Mouse (Mus musculus) olfactory bulb, adult 2 months (tissue): Measurements from ENCODE around the gene Ifit2. TPM values are rescaled to one million over a fixed set of nuclear protein-coding genes. Genes with fewer than 3 reads are reported as not detected.
A peak's percentile ranks its signal among the peaks of the same experiment; 100 is the strongest.
"Not testable (repeated sequence)": the region's sequence is repeated elsewhere in the genome, so short reads cannot be mapped to it uniquely, and the experiment has no call there.

ENCODE experiments used
- H3K27ac ChIP-seq: fragments of 200-500 bp; 2 replicates; pipeline ENCODE4 v1.5.1; 2012; ENCODE audit warnings: low read depth, low read length; ENCODE audit not compliant: insufficient read depth
- H3K4me1 ChIP-seq: fragments of 200-500 bp; 2 replicates; pipeline ENCODE4 v1.6.1; 2012; ENCODE audit warnings: low read length; ENCODE audit not compliant: control insufficient read depth, insufficient read depth
- H3K4me3 ChIP-seq: fragments of 200-500 bp; 2 replicates; pipeline ENCODE4 v1.5.1; 2012; ENCODE audit warnings: mild to moderate bottlenecking, low read depth, low read length, moderate library complexity; ENCODE audit not compliant: insufficient read depth
- CTCF ChIP-seq: fragments of 200-500 bp; IDR thresholded peaks from 2 replicates; pipeline ENCODE4 v1.5.1; 2012; ENCODE audit warnings: low read depth, mild to moderate bottlenecking, low read length, moderate library complexity; ENCODE audit not compliant: insufficient read depth
- POLR2A ChIP-seq: fragments of 200-500 bp; IDR thresholded peaks from 2 replicates; pipeline ENCODE4 v1.6.1; 2012; ENCODE audit warnings: mild to moderate bottlenecking, low read depth, low read length, moderate library complexity; ENCODE audit not compliant: insufficient read depth
- WGBS: fragments of 180-500 bp; shearing (Covaris S2); methylation state at CpG from one replicate; pipeline ENCODE4 v1.1.7; 2018; 5-methylcytosine and 5-hydroxymethylcytosine counted together
- polyA plus RNA-seq: library from polyadenylated mRNA; stranded (reverse); fragments of >200 nt; gene quantifications from 2 replicates; pipeline ENCODE4 v1.2.4, GENCODE M21; 2012; ENCODE audit warnings: low replicate concordance; ENCODE audit not compliant: missing spikeins, insufficient read depth, insufficient read length

Ifit2 gene
- polyA plus RNA-seq, 1 experiment = not detected

DNA sequence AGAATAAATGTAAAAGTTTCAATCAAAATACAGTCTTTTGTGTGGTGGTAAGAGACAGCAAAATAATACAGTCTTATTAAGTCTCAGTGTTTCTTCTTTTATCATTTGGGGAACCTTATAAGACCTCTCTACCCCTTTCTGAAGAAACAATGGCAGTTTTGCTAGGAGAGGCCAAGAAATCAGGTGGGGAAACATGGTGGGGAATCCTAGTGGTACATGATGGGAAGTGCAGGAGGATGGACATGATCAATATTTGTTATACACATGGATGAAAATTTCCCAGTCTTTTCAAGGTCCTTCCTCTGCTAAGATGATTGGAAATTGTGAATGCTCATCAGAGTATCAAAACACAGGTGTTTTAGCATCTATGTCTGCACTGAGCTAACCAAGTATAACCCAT is 38.5 kb downstream of the Ifit2 start:
- TF ChIP-seq CTCF = no peak
- TF ChIP-seq POLR2A = no peak
- Histone ChIP-seq H3K4me3 (no peak overlapping the region), H3K27ac (no peak overlapping the region), H3K4me1 (no peaks in the 10 kb centered on the region)

GRCm38 (mm10) chr19:34593456-34593855 is 43.0 kb downstream of the Ifit2 start:
- H3K4me1 ChIP-seq = no peaks in the 10 kb centered on the region
- 93% methylated on average over 2 of the region's 2 CpGs for WGBS
- H3K27ac ChIP-seq = no peak overlapping the region
- H3K4me3 ChIP-seq = no peak overlapping the region
- TF ChIP-seq POLR2A = no peak

DNA sequence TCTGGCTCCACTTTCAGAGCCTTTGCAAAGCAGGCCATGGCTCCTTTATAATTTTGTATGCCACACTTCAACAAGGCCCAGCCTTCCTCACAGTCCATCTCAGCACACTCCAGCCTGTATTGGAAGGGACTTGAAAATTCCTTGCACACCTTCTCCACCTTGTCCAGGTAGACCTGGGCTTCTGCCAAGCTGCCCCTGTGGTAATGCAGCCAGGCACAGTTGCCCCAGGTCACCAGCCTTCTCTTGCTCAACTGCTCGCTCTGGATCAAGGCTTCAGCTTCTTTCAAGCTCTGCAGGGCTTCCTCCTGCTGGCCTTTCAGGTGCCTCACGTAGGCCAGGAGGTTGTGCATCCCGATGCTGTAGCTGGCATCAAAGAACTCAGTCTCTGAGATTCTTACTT is 44.0 kb downstream of the Ifit2 start:
- not testable (repeated sequence) for H3K4me1 ChIP-seq, H3K4me3 ChIP-seq, H3K27ac ChIP-seq
- 89% methylated on average over 3 of the region's 3 CpGs for WGBS

DNA sequence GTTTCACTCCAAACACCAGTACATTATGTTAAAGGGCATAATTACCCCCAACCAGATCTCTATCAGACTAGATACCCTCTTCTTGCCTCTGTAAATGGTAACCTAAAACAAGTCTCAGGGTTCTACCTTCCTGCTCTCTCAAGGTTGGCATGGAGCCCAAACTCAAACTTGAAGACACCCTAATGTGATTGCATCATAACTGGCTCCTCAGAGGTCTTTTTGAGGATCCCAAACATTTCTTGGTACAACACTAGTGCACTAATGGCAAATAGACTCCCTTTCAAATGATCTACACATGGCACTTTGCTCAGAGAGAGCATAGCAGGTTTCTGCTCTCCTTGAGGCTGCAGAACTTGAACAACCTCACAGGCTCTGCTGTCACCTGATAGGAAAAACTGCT is 46.3 kb downstream of the Ifit2 start:
- TF ChIP-seq CTCF = no peak
- no peak for TF ChIP-seq POLR2A
- Histone ChIP-seq H3K4me3 (no peak overlapping the region), H3K27ac (no peak overlapping the region), H3K4me1 (no peaks in the 10 kb centered on the region)

GRCm38 (mm10) chr19:34598341-34598740 is 47.8 kb downstream of the Ifit2 start:
- WGBS = 39% methylated on average over 2 of the region's 2 CpGs
- no peaks in the 10 kb centered on the region for H3K4me1 ChIP-seq
- H3K27ac ChIP-seq = no peak overlapping the region
- TF ChIP-seq POLR2A (no peak), CTCF (no peak)
- H3K4me3 ChIP-seq = no peak overlapping the region

GRCm38 (mm10) chr19:34599250-34599649 is 48.8 kb downstream of the Ifit2 start:
- H3K4me1 ChIP-seq, H3K27ac ChIP-seq, H3K4me3 ChIP-seq: not testable (repeated sequence)

GRCm38 (mm10) chr19:34601888-34602287 is 51.4 kb downstream of the Ifit2 start, which contains the start of gene Ifit1bl1:
Gene Ifit1bl1, minus strand, starts transcription at chr19:34601956.
- not testable (repeated sequence) for H3K4me1 ChIP-seq, H3K27ac ChIP-seq, H3K4me3 ChIP-seq
- WGBS = 73% methylated on average over 1 of the region's 1 CpGs

DNA sequence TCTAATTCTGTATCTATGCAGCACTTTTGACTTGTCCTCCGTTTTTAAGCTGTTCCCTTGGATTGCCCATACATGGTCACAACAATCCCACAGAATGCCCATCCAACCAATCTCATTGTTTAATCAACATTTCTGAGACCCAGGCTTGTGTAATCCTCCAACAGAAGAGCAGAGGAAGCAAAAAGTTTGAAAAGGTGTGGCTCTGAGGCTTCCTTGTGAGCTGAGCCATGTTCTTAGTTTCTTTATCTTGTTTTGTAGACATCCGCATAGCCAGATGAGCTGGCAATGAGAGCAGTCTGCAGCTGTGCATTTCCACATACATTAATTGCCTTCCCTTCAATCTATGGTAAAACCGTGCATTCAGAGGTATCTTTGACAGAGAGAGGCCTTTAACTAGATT is 55.0 kb downstream of the Ifit2 start:
- WGBS = 91% methylated on average over 3 of the region's 3 CpGs
- Histone ChIP-seq H3K27ac (no peak overlapping the region), H3K4me3 (no peak overlapping the region), H3K4me1 (no peaks in the 10 kb centered on the region)
- TF ChIP-seq CTCF (no peak), POLR2A (no peak)

DNA sequence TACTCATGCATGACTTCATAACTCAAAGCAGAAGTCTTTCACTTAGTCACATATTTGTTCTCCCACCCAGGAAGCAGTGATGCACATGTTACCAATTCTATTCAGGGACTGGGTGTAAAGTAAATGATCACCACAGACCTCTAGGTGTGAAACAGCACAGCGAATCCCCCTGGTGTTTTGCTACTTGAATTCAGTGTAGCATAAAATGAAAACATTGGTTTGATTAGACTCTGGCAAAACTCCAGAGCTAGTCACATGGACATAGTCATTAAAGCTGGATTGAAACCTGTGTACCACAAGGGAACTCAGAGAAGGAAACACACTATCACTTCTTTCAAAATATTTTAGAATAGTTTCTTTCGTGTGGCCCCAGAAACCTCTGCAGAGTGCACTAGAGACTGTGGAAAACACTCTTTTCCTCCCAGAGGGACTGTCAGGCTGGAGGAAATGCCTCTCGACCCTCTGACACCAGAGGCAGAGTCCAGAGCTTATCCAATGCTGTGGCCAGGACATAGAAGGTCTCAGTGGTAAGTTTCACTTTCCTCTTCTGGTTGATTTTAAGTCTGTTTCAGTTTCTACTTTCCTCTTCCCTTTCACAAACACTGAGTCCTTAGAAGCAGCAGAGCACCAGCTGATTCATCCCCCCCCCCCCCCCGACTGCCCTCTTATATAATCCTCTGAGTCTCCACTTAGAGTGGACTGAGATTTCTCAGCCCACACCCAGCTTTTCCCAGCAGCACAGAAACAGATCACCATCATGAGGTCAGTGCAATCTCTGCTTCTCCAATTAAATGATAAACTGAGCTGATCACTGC is 57.0 kb downstream of the Ifit2 start, which contains the start of gene Ifit3b:
Ifit3b (plus strand) TSS at position 734 of the 815 bp plus-strand sequence.
- WGBS = 22% methylated on average over 4 of the region's 4 CpGs
- H3K27ac ChIP-seq = peak within 1 kb of the TSS; percentile 31
- not testable (repeated sequence) for H3K4me1 ChIP-seq, H3K4me3 ChIP-seq

- WGBS = 84% methylated on average over 3 of the region's 3 CpGs
- not testable (repeated sequence) for H3K4me3 ChIP-seq, H3K4me1 ChIP-seq, H3K27ac ChIP-seq
These were observed 59.6 kb downstream of the Ifit2 start for GRCm38 (mm10) chr19:34610118-34610517.

GRCm38 (mm10) chr19:34612243-34613001 is 61.9 kb downstream of the Ifit2 start:
- not testable (repeated sequence) for H3K4me3 ChIP-seq, H3K27ac ChIP-seq, H3K4me1 ChIP-seq
- 83% methylated on average over 5 of the region's 11 CpGs for WGBS
